Mouse (Mus musculus): ENCODE measurements around the gene Mboat7. TPM values are rescaled to one million over a fixed set of nuclear protein-coding genes. Genes with fewer than 3 reads are reported as not detected.
A peak's percentile ranks its signal among the peaks of the same experiment; 100 is the strongest.

The Mboat7 gene
- polyA plus RNA-seq, 1 experiment from 2014 or later: 37.5 TPM

- Histone ChIP-seq H3K9me3 (no peaks in the 10 kb centered on the region), H3K27me3 (ENCODE audit: poor library complexity, severe bottlenecking) (no peaks in the 10 kb centered on the region), H3K36me3 (replicated peaks) (peaks cover 57% of the 10 kb centered on the region), H3K4me1 (peaks cover 40% of the 10 kb centered on the region), H3K27ac (peak overlapping the region; percentile 97), H3K4me3 (peak overlapping the region; percentile 99)
- DNase-seq (ENCODE audit: extremely low spot score, low spot score): peak; percentile 34
- under 1% methylated on average over 57 of the region's 58 CpGs for WGBS
Observed at GRCm38 (mm10) chr7:3645488-3646025, 47.8 kb downstream of the Mboat7 start.

GRCm38 (mm10) chr7:3644672-3645487 is 48.4 kb downstream of the Mboat7 start, which contains the start of gene Cnot3:
TSS of gene Cnot3 (plus strand) at chr7:3645268.
- Histone ChIP-seq H3K36me3 (replicated peaks) (peaks cover 57% of the 10 kb centered on the region), H3K4me3 (peak within 1 kb of the TSS; percentile 99), H3K27me3 (ENCODE audit: poor library complexity, severe bottlenecking) (no peaks in the 10 kb centered on the region), H3K27ac (peak within 1 kb of the TSS; percentile 97), H3K4me1 (peaks cover 40% of the 10 kb centered on the region), H3K9me3 (no peaks in the 10 kb centered on the region)
- under 1% methylated on average over 58 of the region's 58 CpGs for WGBS
- DNase-seq (ENCODE audit: extremely low spot score, low spot score): peak; percentile 99

GRCm38 (mm10) chr7:3644348-3644671 is 49.0 kb downstream of the Mboat7 start:
- Histone ChIP-seq H3K4me3 (peak overlapping the region; percentile 99), H3K27ac (peak overlapping the region; percentile 97), H3K27me3 (ENCODE audit: poor library complexity, severe bottlenecking) (no peaks in the 10 kb centered on the region), H3K36me3 (replicated peaks) (peaks cover 59% of the 10 kb centered on the region), H3K9me3 (no peaks in the 10 kb centered on the region), H3K4me1 (peaks cover 40% of the 10 kb centered on the region)
- 0% methylated on average over 11 of the region's 11 CpGs for WGBS
- DNase-seq (ENCODE audit: extremely low spot score, low spot score): no peak

- peaks cover 60% of the 10 kb centered on the region for H3K36me3 ChIP-seq (replicated peaks)
- no peaks in the 10 kb centered on the region for H3K9me3 ChIP-seq
- DNase-seq (ENCODE audit: extremely low spot score, low spot score): no peak
- no peaks in the 10 kb centered on the region for H3K27me3 ChIP-seq (ENCODE audit: poor library complexity, severe bottlenecking)
- peaks cover 37% of the 10 kb centered on the region for H3K4me1 ChIP-seq
- peak overlapping the region; percentile 97 for H3K27ac ChIP-seq
- peak overlapping the region; percentile 99 for H3K4me3 ChIP-seq
- 26% methylated on average over 9 of the region's 9 CpGs for WGBS
Observed at GRCm38 (mm10) chr7:3643843-3644242, 49.5 kb downstream of the Mboat7 start.

GRCm38 (mm10) chr7:3643412-3643811 is 49.9 kb downstream of the Mboat7 start:
- H3K27me3 ChIP-seq (ENCODE audit: poor library complexity, severe bottlenecking): no peaks in the 10 kb centered on the region
- peaks cover 33% of the 10 kb centered on the region for H3K4me1 ChIP-seq
- no peaks in the 10 kb centered on the region for H3K9me3 ChIP-seq
- WGBS: 75% methylated on average over 5 of the region's 5 CpGs
- H3K27ac ChIP-seq: no peak overlapping the region
- H3K36me3 ChIP-seq (replicated peaks): peaks cover 60% of the 10 kb centered on the region
- no peak for DNase-seq (ENCODE audit: extremely low spot score, low spot score)
- peak overlapping the region; percentile 99; the same call in 1 of the 2 replicates for H3K4me3 ChIP-seq

- Histone ChIP-seq H3K36me3 (replicated peaks) (peaks cover 55% of the 10 kb centered on the region), H3K9me3 (no peaks in the 10 kb centered on the region)
- 65% methylated on average over 3 of the region's 3 CpGs for WGBS
Observed at GRCm38 (mm10) chr7:3630478-3630815, 62.9 kb downstream of the Mboat7 start.

GRCm38 (mm10) chr7:3629543-3630477 is 63.5 kb downstream of the Mboat7 start, which contains the start of the genes Tfpt and Prpf31:
TSS of gene Tfpt (minus strand) at chr7:3629929.
TSS of gene Prpf31 (plus strand) at chr7:3629985.
- WGBS: 1% methylated on average over 47 of the region's 47 CpGs
- DNase-seq (ENCODE audit: extremely low spot score, low spot score): peak; percentile 96
- peaks cover 22% of the 10 kb centered on the region for H3K4me1 ChIP-seq
- H3K27me3 ChIP-seq (ENCODE audit: poor library complexity, severe bottlenecking): no peaks in the 10 kb centered on the region
- peak within 1 kb of the TSS; percentile 77 for H3K4me3 ChIP-seq
- H3K27ac ChIP-seq: peak within 1 kb of the TSS; percentile 88
- no peaks in the 10 kb centered on the region for H3K9me3 ChIP-seq
- H3K36me3 ChIP-seq (replicated peaks): peaks cover 55% of the 10 kb centered on the region

More at GRCm38 (mm10) chr7:3630478-3630815, 62.9 kb downstream of the Mboat7 start:
- H3K4me1 ChIP-seq: peaks cover 22% of the 10 kb centered on the region
- no peak for DNase-seq (ENCODE audit: extremely low spot score, low spot score)
- peak overlapping the region; percentile 77 for H3K4me3 ChIP-seq
- H3K27ac ChIP-seq: peak overlapping the region; percentile 88
- no peaks in the 10 kb centered on the region for H3K27me3 ChIP-seq (ENCODE audit: poor library complexity, severe bottlenecking)

GRCm38 (mm10) chr7:3629030-3629429 is 64.3 kb downstream of the Mboat7 start:
- DNase-seq (ENCODE audit: extremely low spot score, low spot score): no peak
- peaks cover 55% of the 10 kb centered on the region for H3K36me3 ChIP-seq (replicated peaks)
- H3K4me3 ChIP-seq: peak overlapping the region; percentile 77
- WGBS: 26% methylated on average over 4 of the region's 4 CpGs
- no peaks in the 10 kb centered on the region for H3K9me3 ChIP-seq
- H3K27ac ChIP-seq: peak overlapping the region; percentile 88
- H3K27me3 ChIP-seq (ENCODE audit: poor library complexity, severe bottlenecking): no peaks in the 10 kb centered on the region
- peaks cover 22% of the 10 kb centered on the region for H3K4me1 ChIP-seq

Small RNA genes lying within 50 kb of the gene (microRNA-seq; reads per million reads assigned to microRNA genes)
- gene Mir3572: 4.5 reads per million, percentile 11 among the genes with 10 or more reads in this experiment

Other genes with a start within 250 kb of the Mboat7 start
- not detected in 2 replicates for gene Tarm1, start 190.9 kb downstream of the Mboat7 start, polyA plus RNA-seq (2016; fragmentation: Nextera tagmentation; extraction: Ambion mirVana)
- 0.09 TPM in 1 of 2 replicates, not detected in the other for gene Oscar, start 77.4 kb downstream of the Mboat7 start, polyA plus RNA-seq (2016; fragmentation: Nextera tagmentation; extraction: Ambion mirVana)
- gene Ndufa3, start 76.2 kb downstream of the Mboat7 start, polyA plus RNA-seq (2016; fragmentation: Nextera tagmentation; extraction: Ambion mirVana): 363 and 367 TPM in 2 replicates
- 29.0 and 30.8 TPM in 2 replicates for gene Tfpt, start 63.6 kb downstream of the Mboat7 start, polyA plus RNA-seq (2016; fragmentation: Nextera tagmentation; extraction: Ambion mirVana)
- 190 and 191 TPM in 2 replicates for gene Prpf31, start 63.5 kb downstream of the Mboat7 start, polyA plus RNA-seq (2016; fragmentation: Nextera tagmentation; extraction: Ambion mirVana)
- 72.9 and 76.6 TPM in 2 replicates for gene Cnot3, start 48.3 kb downstream of the Mboat7 start, polyA plus RNA-seq (2016; fragmentation: Nextera tagmentation; extraction: Ambion mirVana)
- 14.6 and 15.4 TPM in 2 replicates for gene Leng1, start 27.7 kb downstream of the Mboat7 start, polyA plus RNA-seq (2016; fragmentation: Nextera tagmentation; extraction: Ambion mirVana)
- 3.3 and 4.1 TPM in 2 replicates for gene Tmc4, start 16.0 kb downstream of the Mboat7 start, polyA plus RNA-seq (2016; fragmentation: Nextera tagmentation; extraction: Ambion mirVana)
- gene Tsen34, start 660 bp downstream of the Mboat7 start, polyA plus RNA-seq (2016; fragmentation: Nextera tagmentation; extraction: Ambion mirVana): 286 and 298 TPM in 2 replicates
- 1,434 and 1,436 TPM in 2 replicates for gene Rps9, start 10.5 kb upstream of the Mboat7 start, polyA plus RNA-seq (2016; fragmentation: Nextera tagmentation; extraction: Ambion mirVana)
- 0.19 and 0.26 TPM in 2 replicates for gene Pirb, start 26.9 kb upstream of the Mboat7 start, polyA plus RNA-seq (2016; fragmentation: Nextera tagmentation; extraction: Ambion mirVana)
- gene Gm15448, start 132.2 kb upstream of the Mboat7 start, polyA plus RNA-seq (2016; fragmentation: Nextera tagmentation; extraction: Ambion mirVana): not detected in 2 replicates
- gene Pira2, start 151.5 kb upstream of the Mboat7 start, polyA plus RNA-seq (2016; fragmentation: Nextera tagmentation; extraction: Ambion mirVana): not detected in 2 replicates
- gene Gm14548, start 204.6 kb upstream of the Mboat7 start, polyA plus RNA-seq (2016; fragmentation: Nextera tagmentation; extraction: Ambion mirVana): not detected in 2 replicates
- gene Lilra6, start 222.0 kb upstream of the Mboat7 start, polyA plus RNA-seq (2016; fragmentation: Nextera tagmentation; extraction: Ambion mirVana): not detected in 2 replicates